In the genomic region with DNA sequence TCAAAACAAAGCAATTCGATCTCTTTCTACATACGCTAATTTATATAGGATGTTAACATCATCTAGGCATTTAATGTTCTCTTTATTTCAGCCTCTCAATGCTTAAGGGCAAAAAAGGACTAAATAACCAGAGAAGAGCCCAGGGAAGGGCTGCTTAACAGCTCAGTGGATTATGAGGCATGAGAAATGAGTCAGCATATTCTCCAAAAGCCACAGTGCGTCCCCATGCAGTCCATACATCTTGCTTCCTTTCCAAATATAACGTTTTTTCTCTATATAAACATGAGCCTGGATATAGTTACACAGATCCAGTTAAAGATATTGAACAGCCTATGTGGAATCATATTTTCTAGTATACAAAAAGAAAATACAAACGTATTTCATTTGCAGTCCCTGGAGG, we compare ENCODE assay signal across 20 mouse cellular contexts.
DNase-seq lines count a peak whose midpoint lies in the region; ATAC-seq lines count a peak whose summit lies in the region.
"Had no signal": no experiment of that assay in that cellular context is flagged by ENCODE, and none has a peak within 500 bp of the region (broad histone marks: within the 10 kb centered on the region; RNA-seq: fewer than 3 reads in every experiment).

No protein-coding gene starts in this region.

- DNase-seq in 416B (ENCODE audit: low read depth) (peak; percentile 1), MEL-GATA-1-ER (ENCODE audit: extremely low read depth, low read depth) (peak; percentile 26), liver (no peak)
- no peak for DNase-seq in adrenal gland, postnatal 4 days (ENCODE audit: low spot score in 2 of 2)
- DNase-seq: adrenal gland, adult 8-10 months; adrenal gland, postnatal 25 days; cerebellum, adult 18-20 months; cerebellum, adult 9-10 months; gastrocnemius, postnatal 10 days; gastrocnemius, postnatal 36 days; heart, postnatal 10 days; heart, postnatal 36 days; kidney, adult 18-20 months had no signal

- ATAC-seq in common myeloid progenitor, adult 5-6 weeks (replicated peaks; ENCODE audit: low read depth, poor library complexity, severe bottlenecking) = peak; percentile 77
- ATAC-seq in megakaryocyte progenitor cell, adult 5-6 weeks (replicated peaks; ENCODE audit: poor library complexity) = peak; percentile 67
- no peak for ATAC-seq in CD4-positive, CD25-positive, alpha-beta regulatory T cell, adult 4 months
- ATAC-seq: activated CD4-positive, CD25-positive, alpha-beta regulatory T cell, adult 4 months; forebrain, embryonic 13.5 days; forebrain, embryonic 16.5 days; intestine, embryonic 15.5 days had no signal

Comparison
In these comparisons a context has a peak if more than half of its experiments do, and no peak if none do; other contexts are left out.
1. DNase-seq: peak in 416B (single experiment) and MEL-GATA-1-ER (single experiment); none in liver (single experiment) and adrenal gland, postnatal 4 days (0 of 2).